Mouse (Mus musculus): ENCODE data around the gene Ets1. TPM values are rescaled to one million over a fixed set of nuclear protein-coding genes. Genes with fewer than 3 reads are reported as not detected.

The Ets1 gene
- polyA plus RNA-seq, 1 experiment from 2014 or later = 39.4 TPM

- Histone ChIP-seq H3K4me3 (replicated peaks) (no peak overlapping the region), H3K4me1 (peaks cover 39% of the 10 kb centered on the region), H3K4me2 (replicated peaks) (no peak overlapping the region), H3K9me3 (replicated peaks) (no peaks in the 10 kb centered on the region), H3K36me3 (no peaks in the 10 kb centered on the region), H3K27ac (replicated peaks) (no peak overlapping the region), H3K9ac (no peak overlapping the region), H3K27me3 (0 out of 2 replicates have a peak, but pooled peaks cover 4% of the 10 kb centered on the region)
- no peak for ATAC-seq (ENCODE audit: insufficient number of reproducible peaks, low FRiP score, low TSS enrichment, low read depth)
- WGBS = 44% methylated on average over 9 of the region's 9 CpGs
Measured at GRCm38 (mm10) chr9:32668075-32668673, 32.2 kb downstream of the Ets1 start.

DNA sequence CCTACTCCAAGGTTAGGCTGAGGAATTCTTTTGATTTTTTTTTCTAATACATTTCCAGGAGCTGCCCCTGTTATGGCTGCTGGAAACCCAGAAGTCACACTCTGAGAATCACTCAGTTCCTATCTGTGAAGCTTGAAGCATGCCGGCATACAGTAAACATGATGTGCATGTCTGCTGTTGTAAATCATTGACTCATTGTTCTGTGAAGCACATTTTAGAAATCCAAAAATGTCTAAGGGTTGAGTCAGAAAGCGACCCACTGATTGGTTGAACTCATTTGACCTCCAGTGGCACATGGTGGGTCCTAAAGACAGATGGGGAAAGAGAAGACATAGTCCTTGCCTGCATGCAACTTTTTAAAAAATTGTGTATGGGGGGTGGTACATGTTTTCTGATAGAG lies 33.4 kb downstream of the Ets1 start:
- no peak overlapping the region for H3K27ac ChIP-seq (replicated peaks)
- no peak overlapping the region for H3K9ac ChIP-seq
- H3K36me3 ChIP-seq = no peaks in the 10 kb centered on the region
- no peak overlapping the region for H3K4me3 ChIP-seq (replicated peaks)
- no peak for ATAC-seq (ENCODE audit: insufficient number of reproducible peaks, low FRiP score, low TSS enrichment, low read depth)
- H3K9me3 ChIP-seq (replicated peaks) = no peaks in the 10 kb centered on the region
- H3K4me1 ChIP-seq = peaks cover 39% of the 10 kb centered on the region
- WGBS = 55% methylated on average over 2 of the region's 2 CpGs
- 0 out of 2 replicates have a peak, but pooled peaks cover 4% of the 10 kb centered on the region for H3K27me3 ChIP-seq
- no peak overlapping the region for H3K4me2 ChIP-seq (replicated peaks)

GRCm38 (mm10) chr9:32671970-32672859 lies 36.2 kb downstream of the Ets1 start:
- H3K27me3 ChIP-seq = 0 out of 2 replicates have a peak, but pooled peaks cover 4% of the 10 kb centered on the region
- H3K4me2 ChIP-seq (replicated peaks) = peak overlapping the region; percentile 61
- H3K27ac ChIP-seq (replicated peaks) = peak overlapping the region; percentile 78
- WGBS = 1% methylated on average over 35 of the region's 35 CpGs
- peak; percentile 82 for ATAC-seq (ENCODE audit: insufficient number of reproducible peaks, low FRiP score, low TSS enrichment, low read depth)
- peaks cover 45% of the 10 kb centered on the region for H3K4me1 ChIP-seq
- no peak overlapping the region for H3K9ac ChIP-seq
- peak overlapping the region; percentile 36 for H3K4me3 ChIP-seq (replicated peaks)
- no peaks in the 10 kb centered on the region for H3K9me3 ChIP-seq (replicated peaks)
- H3K36me3 ChIP-seq = no peaks in the 10 kb centered on the region

DNA sequence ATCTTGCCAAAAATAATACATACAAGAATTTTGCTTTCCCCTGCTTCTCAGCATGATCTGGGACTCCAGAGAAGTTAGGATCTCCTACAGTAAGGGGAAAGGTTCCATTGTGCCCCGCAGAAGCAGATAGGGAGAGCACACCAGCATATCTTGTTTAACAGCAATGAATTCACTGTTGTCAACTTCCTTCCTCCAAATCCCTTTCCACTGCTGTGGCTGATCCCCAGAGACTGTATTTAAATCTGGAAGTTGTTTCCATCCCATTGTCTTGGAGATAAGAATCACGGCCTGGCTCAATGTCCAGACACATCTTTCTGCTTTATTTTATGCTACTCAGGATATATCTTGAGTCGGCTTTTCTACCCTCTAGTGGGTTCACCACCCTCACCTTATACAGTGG lies 37.9 kb downstream of the Ets1 start:
- no peak overlapping the region for H3K9ac ChIP-seq
- ATAC-seq (ENCODE audit: insufficient number of reproducible peaks, low FRiP score, low TSS enrichment, low read depth) = no peak
- H3K27ac ChIP-seq (replicated peaks) = no peak overlapping the region
- H3K4me2 ChIP-seq (replicated peaks) = no peak overlapping the region
- WGBS = 80% methylated on average over 3 of the region's 3 CpGs
- peaks cover 31% of the 10 kb centered on the region for H3K4me1 ChIP-seq
- H3K9me3 ChIP-seq (replicated peaks) = no peaks in the 10 kb centered on the region
- H3K36me3 ChIP-seq = no peaks in the 10 kb centered on the region
- 0 out of 2 replicates have a peak, but pooled peaks cover 4% of the 10 kb centered on the region for H3K27me3 ChIP-seq
- no peak overlapping the region for H3K4me3 ChIP-seq (replicated peaks)

DNA sequence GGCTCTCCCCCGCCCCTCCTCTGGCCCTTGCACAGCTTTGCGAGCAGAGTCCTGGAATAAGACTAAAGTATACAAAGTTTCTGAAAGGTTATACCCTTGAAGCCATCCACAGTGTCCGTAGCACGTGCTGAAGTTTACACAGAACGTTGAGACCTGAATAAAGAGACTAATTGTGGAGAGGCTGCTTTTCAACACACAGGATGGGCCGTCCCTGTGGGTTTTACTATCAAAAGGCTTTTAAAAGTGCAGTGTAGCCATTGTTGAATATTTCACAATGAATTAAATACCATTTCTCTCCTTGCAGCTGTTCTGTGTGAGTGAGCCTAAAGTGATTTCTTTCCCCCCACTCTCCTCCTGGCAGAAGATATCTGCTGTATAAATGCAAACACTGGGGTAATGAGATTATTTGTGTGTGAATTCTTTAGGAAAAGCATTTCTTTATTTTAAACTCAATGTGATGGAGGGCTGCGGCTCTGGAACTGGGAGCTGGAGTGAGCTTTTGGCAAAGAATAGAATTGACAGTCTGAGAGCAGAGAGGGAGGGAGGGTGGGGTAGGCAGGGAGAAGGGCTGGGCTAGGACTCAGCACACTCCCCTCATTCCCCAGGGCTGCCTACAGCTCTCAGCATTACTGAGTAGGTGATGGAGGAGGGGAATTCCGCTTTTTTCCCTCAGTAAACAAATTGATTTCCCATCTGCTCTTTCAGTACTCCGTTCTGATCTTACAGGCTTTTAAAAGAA lies 39.8 kb downstream of the Ets1 start:
- Histone ChIP-seq H3K36me3 (no peaks in the 10 kb centered on the region), H3K27me3 (0 out of 2 replicates have a peak, but pooled peaks cover 2% of the 10 kb centered on the region), H3K4me2 (replicated peaks) (no peak overlapping the region), H3K4me3 (replicated peaks) (no peak overlapping the region), H3K9me3 (replicated peaks) (no peaks in the 10 kb centered on the region), H3K4me1 (peaks cover 31% of the 10 kb centered on the region), H3K9ac (no peak overlapping the region), H3K27ac (replicated peaks) (peak overlapping the region; percentile 41; the same call in 1 of the 2 replicates)
- 14% methylated on average over 9 of the region's 9 CpGs for whole genome bisulfite sequencing
- peak; percentile 71; the same call in 1 of the 2 replicates for ATAC-seq (ENCODE audit: insufficient number of reproducible peaks, low FRiP score, low TSS enrichment, low read depth)

GRCm38 (mm10) chr9:32676480-32676879 lies 40.5 kb downstream of the Ets1 start:
- no peak overlapping the region for H3K4me2 ChIP-seq (replicated peaks)
- no peaks in the 10 kb centered on the region for H3K27me3 ChIP-seq
- no peak for ATAC-seq (ENCODE audit: insufficient number of reproducible peaks, low FRiP score, low TSS enrichment, low read depth)

DNA sequence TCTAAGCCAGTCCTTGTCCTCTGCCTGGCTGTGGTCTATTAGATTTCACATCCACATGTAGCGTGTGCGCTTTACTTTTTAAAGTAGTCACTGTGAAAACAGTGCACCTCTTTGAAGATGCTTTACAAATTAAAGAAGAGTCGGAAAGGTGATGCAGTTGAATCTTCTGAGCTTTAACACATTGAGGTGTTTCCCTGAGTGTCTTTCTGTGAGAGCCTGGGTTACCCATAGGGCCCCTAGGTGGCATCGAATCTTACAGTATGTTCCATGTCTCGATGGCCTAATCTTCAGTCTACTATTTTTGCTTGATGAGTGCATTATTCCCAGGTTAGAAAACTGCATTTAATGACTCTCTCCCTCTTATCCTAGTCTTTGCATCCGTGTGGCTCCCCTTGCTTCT lies 41.6 kb downstream of the Ets1 start:
- Histone ChIP-seq H3K4me3 (replicated peaks) (no peak overlapping the region), H3K27ac (replicated peaks) (no peak overlapping the region), H3K36me3 (no peaks in the 10 kb centered on the region), H3K4me1 (peaks cover 18% of the 10 kb centered on the region), H3K9ac (no peak overlapping the region), H3K9me3 (replicated peaks) (no peaks in the 10 kb centered on the region), H3K4me2 (replicated peaks) (no peak overlapping the region), H3K27me3 (no peaks in the 10 kb centered on the region)
- ATAC-seq (ENCODE audit: insufficient number of reproducible peaks, low FRiP score, low TSS enrichment, low read depth) = no peak
- 84% methylated on average over 6 of the region's 6 CpGs for WGBS

More at GRCm38 (mm10) chr9:32676480-32676879, 40.5 kb downstream of the Ets1 start:
- Histone ChIP-seq H3K27ac (replicated peaks) (no peak overlapping the region), H3K4me1 (peaks cover 30% of the 10 kb centered on the region), H3K9me3 (replicated peaks) (no peaks in the 10 kb centered on the region), H3K36me3 (no peaks in the 10 kb centered on the region), H3K4me3 (replicated peaks) (no peak overlapping the region), H3K9ac (no peak overlapping the region)
- WGBS = 13% methylated on average over 3 of the region's 3 CpGs

- ATAC-seq (ENCODE audit: insufficient number of reproducible peaks, low FRiP score, low TSS enrichment, low read depth) = no peak
- 49% methylated on average over 4 of the region's 4 CpGs for WGBS
Measured at GRCm38 (mm10) chr9:32678120-32678757, 42.2 kb downstream of the Ets1 start.

DNA sequence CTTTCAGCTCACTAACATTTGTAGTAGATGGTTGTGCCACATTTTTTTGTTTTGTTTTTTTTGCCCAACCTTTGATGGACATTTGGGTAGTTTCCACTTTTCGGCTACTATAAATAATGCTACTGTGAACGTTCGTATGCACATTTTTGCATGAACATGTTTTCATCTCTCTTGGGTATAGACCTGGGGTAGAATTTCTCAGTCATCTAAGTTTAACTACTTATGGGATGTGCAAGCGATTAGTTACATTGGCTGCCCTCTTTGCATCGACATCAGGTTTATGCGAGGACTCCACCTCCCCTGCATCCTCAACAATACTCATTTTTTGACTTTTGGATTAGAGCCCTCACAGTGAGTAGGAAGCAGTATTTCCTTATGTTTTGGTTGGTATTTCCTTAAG lies 43.5 kb downstream of the Ets1 start:
- WGBS = 61% methylated on average over 6 of the region's 6 CpGs
- H3K4me3 ChIP-seq (replicated peaks) = no peak overlapping the region
- H3K4me1 ChIP-seq = peaks cover 14% of the 10 kb centered on the region
- H3K9ac ChIP-seq = no peak overlapping the region
- H3K9me3 ChIP-seq (replicated peaks) = no peaks in the 10 kb centered on the region
- no peak overlapping the region for H3K4me2 ChIP-seq (replicated peaks)
- ATAC-seq (ENCODE audit: insufficient number of reproducible peaks, low FRiP score, low TSS enrichment, low read depth) = no peak
- H3K36me3 ChIP-seq = no peaks in the 10 kb centered on the region
- H3K27me3 ChIP-seq = no peaks in the 10 kb centered on the region
- H3K27ac ChIP-seq (replicated peaks) = no peak overlapping the region

More at GRCm38 (mm10) chr9:32678120-32678757, 42.2 kb downstream of the Ets1 start:
- no peaks in the 10 kb centered on the region for H3K36me3 ChIP-seq
- H3K9me3 ChIP-seq (replicated peaks) = no peaks in the 10 kb centered on the region
- no peak overlapping the region for H3K4me2 ChIP-seq (replicated peaks)
- peaks cover 14% of the 10 kb centered on the region for H3K4me1 ChIP-seq
- no peaks in the 10 kb centered on the region for H3K27me3 ChIP-seq
- H3K27ac ChIP-seq (replicated peaks) = no peak overlapping the region
- no peak overlapping the region for H3K9ac ChIP-seq
- no peak overlapping the region for H3K4me3 ChIP-seq (replicated peaks)

GRCm38 (mm10) chr9:32680201-32680600 lies 44.2 kb downstream of the Ets1 start:
- WGBS = 86% methylated on average over 2 of the region's 2 CpGs
- Histone ChIP-seq H3K4me1 (peaks cover 14% of the 10 kb centered on the region), H3K9ac (no peak overlapping the region), H3K4me3 (replicated peaks) (no peak overlapping the region), H3K27ac (replicated peaks) (no peak overlapping the region), H3K27me3 (no peaks in the 10 kb centered on the region), H3K4me2 (replicated peaks) (no peak overlapping the region), H3K9me3 (replicated peaks) (no peaks in the 10 kb centered on the region), H3K36me3 (no peaks in the 10 kb centered on the region)
- ATAC-seq (ENCODE audit: insufficient number of reproducible peaks, low FRiP score, low TSS enrichment, low read depth) = no peak
